Mouse (Mus musculus) liver, adult 2 months (tissue): ENCODE data around the gene Mdc1. TPM values are rescaled to one million over a fixed set of nuclear protein-coding genes. Genes with fewer than 3 reads are reported as not detected.

Experiments
- DNase-seq: peaks from one replicate; pipeline ENCODE4 v3.0.0-alpha.2; 2011; ENCODE audit warnings: low read depth, low spot score; ENCODE audit errors: extremely low read depth
- H3K27ac ChIP-seq: fragments of 200-500 bp; replicated peaks from 2 replicates; pipeline ENCODE4 v1.5.1; 2012; ENCODE audit warnings: low read depth, mild to moderate bottlenecking, control low read depth, inconsistent platforms, low read length; ENCODE audit not compliant: insufficient read depth
- H3K27me3 ChIP-seq: fragments of 200-500 bp; 2 replicates; pipeline ENCODE4 v1.6.1; 2012; ENCODE audit warnings: mild to moderate bottlenecking, moderate library complexity, low read length, inconsistent platforms; ENCODE audit not compliant: control insufficient read depth, insufficient read depth
- H3K36me3 ChIP-seq: fragments of 200-500 bp; 2 replicates; pipeline ENCODE4 v1.6.1; 2012; ENCODE audit warnings: low read length, inconsistent platforms; ENCODE audit not compliant: control insufficient read depth, insufficient read depth
- H3K4me1 ChIP-seq: fragments of 200-500 bp; 2 replicates; pipeline ENCODE4 v1.6.1; 2011; ENCODE audit warnings: low read length; ENCODE audit not compliant: control insufficient read depth, insufficient read depth
- H3K4me3 ChIP-seq: fragments of 200-500 bp; 2 replicates; pipeline ENCODE4 v1.5.1; 2011; ENCODE audit warnings: low read depth, mild to moderate bottlenecking, control low read depth, low read length, moderate library complexity; ENCODE audit not compliant: insufficient read depth
- H3K79me2 ChIP-seq: fragments of 200-500 bp; 2 replicates; pipeline ENCODE4 v1.6.1; 2012; ENCODE audit warnings: inconsistent platforms, mild to moderate bottlenecking, low read length, moderate library complexity; ENCODE audit not compliant: control insufficient read depth, insufficient read depth
- H3K9ac ChIP-seq: fragments of 200-500 bp; 2 replicates; pipeline ENCODE4 v1.6.1; 2012; ENCODE audit warnings: low read depth, mild to moderate bottlenecking, control low read depth, inconsistent platforms, low read length
- CTCF ChIP-seq: fragments of 200-500 bp; IDR thresholded peaks from 2 replicates; pipeline ENCODE4 v1.5.1; 2011; ENCODE audit warnings: low read depth, low read length, control low read depth
- POLR2A ChIP-seq: fragments of 200-500 bp; IDR thresholded peaks from 2 replicates; pipeline ENCODE4 v1.6.1; 2011; ENCODE audit warnings: low read length, control low read depth; ENCODE audit not compliant: insufficient read depth; ENCODE audit errors: extremely low read depth
- WGBS: fragments of 180-500 bp; shearing (Covaris S2); methylation state at CpG from one replicate; pipeline ENCODE4 v1.1.7; 2018; 5-methylcytosine and 5-hydroxymethylcytosine counted together
- polyA plus RNA-seq: library from polyadenylated mRNA; depleted of rRNA; stranded (reverse); fragments of >200 nt; gene quantifications from 2 replicates; pipeline ENCODE4 v1.2.3, GENCODE M21; 2012; rRNA removed
- total RNA-seq: library from RNA; depleted of rRNA; stranded (reverse); fragments of >200 nt; gene quantifications from 2 replicates; pipeline ENCODE4 v1.2.3, GENCODE M21; 2014; rRNA removed

Gene Mdc1
- 3.0 and 3.5 TPM in 2 replicates for total RNA-seq
- 1.7 and 2.4 TPM in 2 replicates for polyA plus RNA-seq

DNA sequence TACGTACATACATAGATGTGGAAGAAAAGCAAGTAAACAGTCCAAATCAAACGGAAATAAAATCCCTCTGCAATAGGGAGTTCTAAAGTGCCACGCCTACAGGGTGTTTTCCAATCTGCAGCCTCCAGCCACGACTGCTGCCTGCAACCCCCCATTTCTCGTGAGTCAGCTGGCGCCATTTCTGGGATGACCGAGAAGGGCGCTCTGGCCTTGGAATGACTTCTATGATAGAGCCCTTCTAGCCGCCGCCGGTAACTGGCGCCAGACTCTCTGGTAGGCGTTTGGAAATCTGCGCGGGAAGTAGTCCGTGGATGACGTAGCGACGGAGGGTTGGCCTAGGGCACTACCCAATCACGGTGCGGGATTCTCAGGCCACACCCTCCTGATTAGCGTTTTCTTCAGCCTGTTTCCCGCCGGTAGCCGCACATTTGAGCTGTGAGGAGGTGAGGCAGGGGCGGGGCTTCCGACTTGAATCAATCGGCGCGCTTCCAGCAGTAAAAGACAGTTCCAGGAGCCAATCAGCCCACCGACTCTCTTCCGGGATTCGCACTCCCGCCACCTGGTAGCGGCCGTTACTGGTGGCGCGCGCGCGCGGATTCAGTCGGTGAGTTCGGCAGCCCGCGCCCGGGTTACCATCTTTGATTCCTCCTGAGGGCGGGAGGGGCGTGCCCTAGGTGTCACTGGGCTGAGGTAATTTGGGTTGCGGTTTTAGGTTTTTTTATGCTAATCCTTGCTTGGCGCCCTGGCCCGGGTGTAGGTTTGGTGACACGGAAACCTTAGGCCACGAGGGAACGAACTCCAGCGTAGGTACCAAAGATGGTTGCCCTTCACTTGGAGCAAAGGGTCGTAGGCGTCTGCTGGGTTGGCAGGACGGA, at the start of gene Mdc1:
TSS of gene Mdc1 (plus strand) at position 440 of the 875 bp plus-strand sequence.
- peaks cover 4% of the 10 kb centered on the region; the same call in 1 of the 2 replicates for H3K36me3 ChIP-seq
- H3K79me2 ChIP-seq, result no peaks in the 10 kb centered on the region
- peak within 1 kb of the TSS; percentile 49 for H3K27ac ChIP-seq
- TF ChIP-seq CTCF (no peak; the same call in 1 of the 2 replicates), POLR2A (peak; percentile 54; the same call in 1 of the 2 replicates)
- H3K9ac ChIP-seq, result peak within 1 kb of the TSS; percentile 49
- H3K4me1 ChIP-seq, result peaks cover 6% of the 10 kb centered on the region; the same call in 1 of the 2 replicates
- under 1% methylated on average over 59 of the region's 59 CpGs for WGBS
- DNase-seq, result peak; percentile 98
- no peaks in the 10 kb centered on the region for H3K27me3 ChIP-seq
- H3K4me3 ChIP-seq, result peak within 1 kb of the TSS; percentile 56

DNA sequence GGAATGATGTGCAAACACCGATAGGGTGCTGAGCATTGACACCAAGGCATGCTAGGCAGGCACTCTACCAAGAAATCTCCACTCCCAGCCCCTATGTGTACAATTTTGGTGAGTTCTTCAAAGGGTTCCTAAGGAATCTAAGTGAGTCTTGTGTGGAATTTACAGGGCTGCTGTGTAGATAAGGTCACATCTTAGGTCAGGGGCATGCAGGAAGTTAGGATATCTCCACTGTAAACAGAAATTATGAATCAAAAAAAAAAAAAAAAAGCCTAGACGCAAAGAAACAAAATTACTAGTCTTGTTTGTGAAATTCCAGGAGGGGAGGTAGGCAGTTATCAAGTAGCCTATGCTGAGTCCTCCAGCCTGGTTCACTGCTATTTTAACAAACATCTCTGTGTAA, 48.5 kb upstream of the Mdc1 start:
- Histone ChIP-seq H3K36me3 (no peaks in the 10 kb centered on the region), H3K9ac (no peak overlapping the region), H3K4me3 (no peak overlapping the region), H3K4me1 (no peaks in the 10 kb centered on the region), H3K27me3 (no peaks in the 10 kb centered on the region), H3K79me2 (no peaks in the 10 kb centered on the region), H3K27ac (no peak overlapping the region)
- 78% methylated on average over 2 of the region's 2 CpGs for WGBS
- TF ChIP-seq CTCF, result no peak
- no peak for TF ChIP-seq POLR2A
- no peak for DNase-seq

DNA sequence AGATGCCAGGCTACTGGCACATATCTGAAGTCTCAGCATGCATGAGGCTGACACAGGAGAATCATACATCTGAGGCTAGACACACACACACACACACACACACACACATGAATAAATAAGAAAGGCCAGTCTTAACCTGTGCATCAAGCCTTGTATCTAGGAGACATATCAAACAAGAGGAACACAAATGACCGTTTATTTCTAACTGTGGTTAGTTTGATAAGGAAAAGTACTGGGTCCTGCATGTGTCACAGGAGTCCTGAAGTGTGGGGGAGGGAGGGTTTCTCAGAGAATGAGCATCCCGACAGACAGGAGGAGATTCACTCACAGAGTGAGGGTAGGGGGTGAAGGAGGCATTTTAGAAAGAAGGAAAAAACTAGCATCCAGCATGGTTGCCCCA, 46.2 kb upstream of the Mdc1 start:
- Histone ChIP-seq H3K79me2 (no peaks in the 10 kb centered on the region), H3K4me3 (no peak overlapping the region), H3K9ac (no peak overlapping the region), H3K27me3 (no peaks in the 10 kb centered on the region), H3K4me1 (no peaks in the 10 kb centered on the region), H3K27ac (no peak overlapping the region), H3K36me3 (no peaks in the 10 kb centered on the region)
- WGBS, result 54% methylated on average over 2 of the region's 2 CpGs
- TF ChIP-seq CTCF (no peak), POLR2A (no peak)
- DNase-seq, result no peak

DNA sequence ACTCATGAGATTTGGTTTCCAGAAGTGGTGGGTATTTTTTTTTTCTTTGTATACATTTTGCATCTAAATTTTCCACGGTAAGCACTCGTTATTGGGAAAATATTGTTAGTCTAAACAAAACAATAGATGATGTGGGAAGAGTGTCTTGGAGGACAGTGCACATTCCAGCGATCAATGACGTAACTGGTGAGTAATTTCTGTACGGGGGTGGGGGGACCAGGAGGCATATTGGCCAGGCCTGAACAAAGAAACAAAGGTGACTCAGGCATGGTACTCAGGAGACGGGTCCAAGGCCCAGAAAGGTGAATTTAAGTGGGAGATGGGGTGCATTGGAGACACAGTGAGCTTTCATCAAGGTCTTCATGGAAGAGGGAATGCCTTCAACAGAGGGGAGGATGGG, 45.7 kb upstream of the Mdc1 start:
- no peak for DNase-seq
- H3K4me3 ChIP-seq, result no peak overlapping the region
- no peaks in the 10 kb centered on the region for H3K27me3 ChIP-seq
- WGBS, result 83% methylated on average over 6 of the region's 6 CpGs
- no peaks in the 10 kb centered on the region for H3K79me2 ChIP-seq
- no peak for TF ChIP-seq POLR2A
- no peak for TF ChIP-seq CTCF
- H3K27ac ChIP-seq, result no peak overlapping the region
- H3K4me1 ChIP-seq, result no peaks in the 10 kb centered on the region
- no peak overlapping the region for H3K9ac ChIP-seq
- no peaks in the 10 kb centered on the region for H3K36me3 ChIP-seq

DNA sequence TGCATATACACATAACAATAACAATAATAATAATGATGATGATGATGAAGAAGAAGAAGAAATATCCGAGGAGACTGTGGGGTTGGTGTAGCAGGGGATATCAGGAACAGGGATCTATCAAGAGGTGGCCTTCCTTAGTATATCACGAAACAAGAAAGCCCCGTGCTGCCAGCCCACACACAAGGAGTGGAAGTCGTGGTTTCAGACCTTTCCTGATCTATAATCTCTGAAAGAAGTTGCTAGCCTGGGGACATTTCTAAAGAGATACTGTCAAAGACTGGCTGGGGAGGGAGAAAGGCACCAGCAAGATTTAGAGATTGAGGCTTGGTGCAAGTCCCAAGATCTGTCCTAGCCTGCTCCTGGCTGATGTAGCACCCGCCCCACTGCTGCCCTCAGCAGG, 44.5 kb upstream of the Mdc1 start:
- WGBS, result 84% methylated on average over 5 of the region's 5 CpGs
- H3K36me3 ChIP-seq, result no peaks in the 10 kb centered on the region
- H3K27me3 ChIP-seq, result no peaks in the 10 kb centered on the region
- no peaks in the 10 kb centered on the region for H3K79me2 ChIP-seq
- no peak overlapping the region for H3K9ac ChIP-seq
- no peak overlapping the region for H3K4me3 ChIP-seq
- DNase-seq, result no peak
- no peak overlapping the region for H3K27ac ChIP-seq
- no peaks in the 10 kb centered on the region for H3K4me1 ChIP-seq
- TF ChIP-seq POLR2A (no peak), CTCF (no peak)

DNA sequence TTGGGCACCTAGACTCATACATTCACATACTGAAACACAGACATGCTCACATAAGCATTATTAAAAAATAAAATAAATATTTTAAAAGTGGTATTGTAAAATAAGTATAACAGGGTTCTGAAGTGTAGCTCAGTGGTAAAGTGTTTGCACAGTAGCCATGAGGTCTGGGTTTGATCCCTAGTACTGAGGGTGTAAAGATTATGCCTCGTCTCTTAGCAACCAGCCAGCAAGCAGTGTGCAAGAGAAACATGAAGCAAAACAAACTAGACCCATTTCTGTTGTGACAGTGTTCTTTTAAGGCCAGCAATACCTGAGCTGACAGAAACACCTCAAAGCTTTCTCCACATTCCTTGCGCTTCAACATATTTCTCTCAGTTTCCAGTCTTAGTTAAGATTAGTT, 40.4 kb upstream of the Mdc1 start:
- TF ChIP-seq POLR2A (no peak), CTCF (no peak)
- no peaks in the 10 kb centered on the region for H3K36me3 ChIP-seq
- H3K27ac ChIP-seq, result no peak overlapping the region
- WGBS, result 89% methylated on average over 2 of the region's 2 CpGs
- no peaks in the 10 kb centered on the region for H3K79me2 ChIP-seq
- no peak for DNase-seq
- peaks cover 9% of the 10 kb centered on the region; the same call in 1 of the 2 replicates for H3K4me1 ChIP-seq
- H3K4me3 ChIP-seq, result no peak overlapping the region
- H3K9ac ChIP-seq, result no peak overlapping the region
- no peaks in the 10 kb centered on the region for H3K27me3 ChIP-seq
